Mouse (Mus musculus) C2C12 (cell line): ENCODE measurements around the gene Ercc2.

ENCODE experiments used
- CEBPB ChIP-seq: IDR thresholded peaks from one replicate; pipeline ENCODE4 v1.6.1; 2011; ENCODE audit warnings: low read depth, mild to moderate bottlenecking, control low read depth, moderate library complexity
- CTCF ChIP-seq: IDR thresholded peaks from one replicate; pipeline ENCODE4 v1.5.1; 2011; ENCODE audit not compliant: control insufficient read depth, insufficient read depth, insufficient read length
- USF1 ChIP-seq: IDR thresholded peaks from one replicate; pipeline ENCODE4 v1.6.1; 2011; ENCODE audit warnings: low read depth, mild to moderate bottlenecking, control low read depth, moderate library complexity

GRCm38 (mm10) chr7:19359299-19359891 is 22.4 kb upstream of the Ercc2 start, which contains the start of the genes Cd3eap and Ppp1r13l:
- TF ChIP-seq CTCF (no peak), CEBPB (no peak), USF1 (peak; percentile 80)
